Mouse (Mus musculus) ES-E14 (cell line): ENCODE measurements around the gene Vps35l. TPM values are rescaled to one million over a fixed set of nuclear protein-coding genes. Genes with fewer than 3 reads are reported as not detected.

Experiments
- DNase-seq: peaks from one replicate; pipeline ENCODE4 v3.0.0-alpha.2; 2013; ENCODE audit warnings: low read depth, low spot score
- H3K27ac ChIP-seq: 2 replicates; pipeline ENCODE4 v1.5.1; 2012; ENCODE audit warnings: low read depth, mild to moderate bottlenecking, low read length, moderate library complexity, mixed read lengths; ENCODE audit not compliant: poor library complexity, insufficient read depth, severe bottlenecking
- H3K36me3 ChIP-seq: 2 replicates; pipeline ENCODE4 v1.6.1; 2012; ENCODE audit warnings: mild to moderate bottlenecking, low read length, moderate library complexity, mixed read lengths; ENCODE audit not compliant: control insufficient read depth, poor library complexity, insufficient read depth, severe bottlenecking
- H3K4me1 ChIP-seq, 2 experiments: fragments of 150-350 bp in 1 of 2; sonication (generic) in 1 of 2; 2 replicates each; pipeline ENCODE4 v1.6.1; 2012; ENCODE audit warnings: low read length in 2 of 2, mild to moderate bottlenecking in 1 of 2, mixed read lengths in 1 of 2; ENCODE audit not compliant: control insufficient read depth in 2 of 2, insufficient read depth in 2 of 2, poor library complexity in 1 of 2
- H3K4me3 ChIP-seq, 2 experiments: fragments of 150-350 bp in 1 of 2; sonication (generic) in 1 of 2; 2 replicates each; pipeline ENCODE4 v1.5.1; 2012; ENCODE audit warnings: low read length in 2 of 2, low read depth in 1 of 2, mild to moderate bottlenecking in 1 of 2, mixed read lengths in 1 of 2; ENCODE audit not compliant: insufficient read depth in 1 of 2, poor library complexity in 1 of 2, severe bottlenecking in 1 of 2
- H3K9ac ChIP-seq: 2 replicates; pipeline ENCODE4 v1.6.1; 2012; ENCODE audit warnings: low read depth, mild to moderate bottlenecking, low read length, mixed read lengths; ENCODE audit not compliant: poor library complexity, insufficient read depth, severe bottlenecking
- H3K9me3 ChIP-seq: fragments of 150-350 bp; sonication (generic); 2 replicates; pipeline ENCODE4 v1.6.1; 2012; ENCODE audit warnings: low read depth, mild to moderate bottlenecking, low read length; ENCODE audit not compliant: control insufficient read depth, insufficient read depth
- CHD2 ChIP-seq: IDR thresholded peaks from 2 replicates; pipeline ENCODE4 v1.6.1; 2014; ENCODE audit warnings: mild to moderate bottlenecking, low read depth, low read length, inconsistent platforms
- HCFC1 ChIP-seq: IDR thresholded peaks from 2 replicates; pipeline ENCODE4 v1.6.1; 2012; ENCODE audit warnings: low read length, inconsistent platforms, borderline replicate concordance; ENCODE audit not compliant: insufficient read depth
- MAFK ChIP-seq: IDR thresholded peaks from 2 replicates; pipeline ENCODE4 v1.6.1; 2014; ENCODE audit warnings: mild to moderate bottlenecking, low read depth, low read length, inconsistent platforms; ENCODE audit not compliant: insufficient read depth
- ZC3H11A ChIP-seq: IDR thresholded peaks from 2 replicates; pipeline ENCODE4 v1.6.1; 2012; ENCODE audit warnings: low read depth, mild to moderate bottlenecking, inconsistent platforms, low read length, borderline replicate concordance
- ZNF384 ChIP-seq: IDR thresholded peaks from 2 replicates; pipeline ENCODE4 v1.6.1; 2012; ENCODE audit warnings: low read depth, low read length, inconsistent platforms
- in situ Hi-C, 2 experiments: fragments of 600-800 bp; cut with MboI; formaldehyde crosslinking; loops; one replicate each; pipeline ENCODE4 v1.15.1; 2025; ENCODE audit warnings: low sequenced_read_pairs in 2 of 2, inconsistent platforms in 1 of 2; ENCODE audit not compliant: unreplicated experiment in 2 of 2
- total RNA-seq: library from RNA; depleted of rRNA; stranded (reverse); fragments of 300-350 nt; gene quantifications from 2 replicates; pipeline ENCODE4 v1.2.3, GENCODE M21; 2012

Gene Vps35l
- total RNA-seq, 1 experiment = 36.8 TPM

DNA sequence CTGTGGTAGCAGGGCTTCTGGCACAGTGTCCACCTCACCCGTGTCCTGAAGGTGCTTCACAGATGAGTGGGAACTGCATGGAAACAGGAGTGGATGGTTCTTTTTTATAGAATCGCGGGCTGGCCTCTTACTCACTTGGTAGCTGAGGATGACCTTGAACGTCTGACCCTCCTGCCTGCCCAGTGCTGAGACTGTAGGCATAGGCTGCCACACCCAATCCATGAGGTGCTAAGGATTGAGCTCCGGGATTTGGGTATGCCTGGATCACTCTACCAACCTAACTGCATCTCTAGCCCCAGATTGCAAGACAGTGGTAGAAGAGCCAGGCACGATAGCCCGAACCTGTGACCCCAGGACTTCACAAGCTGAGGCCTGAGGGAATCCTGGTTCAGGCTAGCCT, 77.7 kb downstream of the Vps35l start:
- in situ Hi-C loops = no loop called here
- TF ChIP-seq CHD2 (no peak), MAFK (no peak), HCFC1 (no peak), ZNF384 (no peak), ZC3H11A (no peak)

DNA sequence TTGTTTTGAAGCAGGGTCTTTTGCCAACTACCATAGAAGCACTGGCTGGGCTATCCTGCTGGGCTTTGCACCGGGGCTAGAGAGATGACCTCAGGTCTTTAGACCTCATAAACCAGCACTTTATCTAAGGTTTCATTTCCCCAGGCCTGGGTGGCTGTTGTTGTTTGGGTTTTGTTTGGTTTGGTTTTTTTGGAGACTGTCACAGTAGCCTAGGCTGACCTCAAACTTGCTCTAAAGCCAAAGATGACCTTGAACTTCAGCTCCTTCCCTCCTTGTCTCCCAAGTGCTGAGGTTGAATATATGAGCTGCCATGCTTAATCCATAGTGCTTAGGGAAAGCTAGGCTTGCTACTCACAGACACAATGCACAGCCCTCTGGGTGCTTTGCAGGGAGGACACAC, 79.6 kb downstream of the Vps35l start:
- TF ChIP-seq HCFC1 = no peak
- no peak for TF ChIP-seq CHD2
- TF ChIP-seq MAFK = no peak
- TF ChIP-seq ZC3H11A = no peak
- no peak for TF ChIP-seq ZNF384
- no peak overlapping the region for H3K9ac ChIP-seq
- H3K36me3 ChIP-seq = no peaks in the 10 kb centered on the region
- no peak overlapping the region for H3K4me3 ChIP-seq
- in situ Hi-C loops = no loop called here
- no peaks in the 10 kb centered on the region for H3K9me3 ChIP-seq
- H3K27ac ChIP-seq = no peak overlapping the region
- no peak for DNase-seq
- H3K4me1 ChIP-seq = peaks cover 12 to 16% of the 10 kb centered on the region in 2 experiments; a peak in 3 of 4 replicates

More for the DNA sequence above, 77.7 kb downstream of the Vps35l start:
- H3K4me3 ChIP-seq = no peak overlapping the region
- H3K4me1 ChIP-seq = peaks cover 12 to 16% of the 10 kb centered on the region in 2 experiments; a peak in 3 of 4 replicates
- H3K9me3 ChIP-seq = no peaks in the 10 kb centered on the region
- H3K27ac ChIP-seq = 0 out of 2 replicates have a peak overlapping the region, but pooled peaks have one; percentile 1
- DNase-seq = no peak
- H3K9ac ChIP-seq = no peak overlapping the region
- no peaks in the 10 kb centered on the region; the same call in 1 of the 2 replicates for H3K36me3 ChIP-seq

DNA sequence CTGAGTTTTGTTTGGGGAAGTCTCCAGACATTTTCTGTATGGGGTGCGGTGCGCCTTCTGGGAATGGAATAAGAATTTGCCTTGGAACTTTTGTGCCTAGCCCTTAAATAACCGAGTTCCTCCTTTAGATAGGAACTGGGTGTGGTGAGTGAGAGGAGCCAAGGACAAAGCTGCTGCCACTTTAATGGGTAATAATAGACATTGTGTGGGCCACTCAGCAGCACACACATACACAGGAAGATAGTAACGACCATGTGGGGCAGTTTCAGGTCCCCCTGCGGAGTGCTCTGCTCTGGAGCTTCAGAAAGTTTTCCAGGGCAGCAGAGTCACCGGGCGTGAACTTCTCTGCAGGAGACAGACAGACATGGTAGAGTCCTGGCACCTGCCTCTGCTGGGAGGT, 81.3 kb downstream of the Vps35l start:
- Histone ChIP-seq H3K27ac (no peak overlapping the region), H3K36me3 (no peaks in the 10 kb centered on the region)
- in situ Hi-C loops = no loop called here

DNA sequence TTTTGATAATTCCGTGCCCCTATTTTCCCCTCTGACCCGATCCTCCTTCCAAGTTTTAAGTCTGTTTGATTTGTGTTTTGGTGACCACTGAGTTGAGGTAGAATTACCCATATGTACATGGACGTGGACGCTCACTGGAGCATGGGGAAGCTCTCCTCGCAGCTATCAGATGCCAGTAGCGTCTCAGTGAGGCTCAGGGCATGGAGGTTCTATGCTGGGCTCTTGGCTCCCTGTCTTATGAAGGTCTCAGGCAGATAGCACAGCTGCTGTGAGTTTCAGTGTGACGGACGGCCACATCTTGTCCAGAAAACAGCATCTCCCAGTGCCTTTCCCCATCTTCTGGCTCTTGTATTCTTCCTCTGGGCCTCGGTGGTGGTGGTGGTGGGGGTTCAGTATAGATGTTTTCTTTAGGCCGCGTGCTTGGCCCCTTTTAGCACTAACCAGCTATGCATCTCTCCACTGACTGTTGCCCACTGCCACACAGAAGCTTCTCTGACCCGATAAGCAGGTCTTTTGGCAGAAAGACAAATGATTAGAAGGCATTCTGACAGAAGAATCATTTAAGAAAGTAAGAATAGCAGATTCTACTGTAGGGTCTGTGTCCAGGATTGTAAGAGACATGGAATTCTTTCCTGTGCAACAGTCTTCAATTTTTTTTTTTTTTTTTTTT, 82.0 kb downstream of the Vps35l start:
- TF ChIP-seq CHD2 (no peak), HCFC1 (no peak), ZNF384 (no peak), MAFK (no peak), ZC3H11A (no peak)
- no peak for DNase-seq
- H3K36me3 ChIP-seq = peaks cover 3% of the 10 kb centered on the region; the same call in 1 of the 2 replicates

More for the DNA sequence above, 81.3 kb downstream of the Vps35l start:
- TF ChIP-seq HCFC1 (no peak), MAFK (no peak), ZC3H11A (no peak)
- DNase-seq = peak; percentile 25
- H3K9me3 ChIP-seq = no peaks in the 10 kb centered on the region
- peaks cover 12 to 16% of the 10 kb centered on the region in 2 experiments; a peak in 3 of 4 replicates for H3K4me1 ChIP-seq
- H3K9ac ChIP-seq = no peak overlapping the region; the same call in 1 of the 2 replicates
- no peak overlapping the region for H3K4me3 ChIP-seq

More for the DNA sequence above, 82.0 kb downstream of the Vps35l start:
- Histone ChIP-seq H3K4me3 (no peak overlapping the region), H3K4me1 (peaks cover 12 to 16% of the 10 kb centered on the region in 2 experiments; a peak in 3 of 4 replicates), H3K9me3 (no peaks in the 10 kb centered on the region), H3K9ac (no peak overlapping the region), H3K27ac (no peak overlapping the region; the same call in 1 of the 2 replicates)
- in situ Hi-C loops = no loop called here
